Mouse (Mus musculus): ENCODE measurements around the gene Upf1. TPM values are rescaled to one million over a fixed set of nuclear protein-coding genes. Genes with fewer than 3 reads are reported as not detected.
A peak's percentile ranks its signal among the peaks of the same experiment; 100 is the strongest.

Upf1 gene
- polyA plus RNA-seq, 1 experiment from 2014 or later, result 18.1 TPM

GRCm38 (mm10) chr8:70300881-70301280 lies 52.2 kb downstream of the Upf1 start:
- Histone ChIP-seq H3K4me2 (ENCODE audit: low read length) (no peak overlapping the region), H3K27me3 (ENCODE audit: control insufficient read depth, insufficient read depth, low read length) (no peaks in the 10 kb centered on the region), H3K9ac (ENCODE audit: low read length) (no peak overlapping the region), H3K27ac (replicated peaks in 1 of 2; ENCODE audit: control insufficient read depth in 1 of 2, insufficient read depth in 1 of 2, low read depth in 2 of 2, low read length in 2 of 2) (no peak overlapping the region), H3K36me3 (ENCODE audit: control insufficient read depth, insufficient read depth, low read length) (peaks cover 61% of the 10 kb centered on the region), H3K9me3 (ENCODE audit: control insufficient read depth, low read length) (no peaks in the 10 kb centered on the region), H3K4me1 (ENCODE audit: control insufficient read depth in 2 of 2, insufficient read depth in 2 of 2, low read length in 2 of 2) (peaks cover 8 to 17% of the 10 kb centered on the region in 2 experiments), H3K4me3 (ENCODE audit: control insufficient read depth in 1 of 2, insufficient read depth in 1 of 2, low read depth in 1 of 2, low read length in 2 of 2) (no peak overlapping the region)
- 77% methylated on average over 3 of the region's 3 CpGs for WGBS
- ATAC-seq (ENCODE audit: insufficient number of reproducible peaks, insufficient read depth, low FRiP score, low read depth), result no peak

- H3K27ac ChIP-seq (replicated peaks in 1 of 2; ENCODE audit: control insufficient read depth in 1 of 2, insufficient read depth in 1 of 2, low read depth in 2 of 2, low read length in 2 of 2), result no peak overlapping the region
- ATAC-seq (ENCODE audit: insufficient number of reproducible peaks, insufficient read depth, low FRiP score, low read depth), result no peak
- no peaks in the 10 kb centered on the region for H3K4me1 ChIP-seq (ENCODE audit: control insufficient read depth in 2 of 2, insufficient read depth in 2 of 2, low read length in 2 of 2)
- no peaks in the 10 kb centered on the region for H3K9me3 ChIP-seq (ENCODE audit: control insufficient read depth, low read length)
- no peak overlapping the region for H3K4me3 ChIP-seq (ENCODE audit: control insufficient read depth in 1 of 2, insufficient read depth in 1 of 2, low read depth in 1 of 2, low read length in 2 of 2)
- H3K36me3 ChIP-seq (ENCODE audit: control insufficient read depth, insufficient read depth, low read length), result peaks cover 96% of the 10 kb centered on the region
- no peak overlapping the region for H3K4me2 ChIP-seq (ENCODE audit: low read length)
- no peak overlapping the region for H3K9ac ChIP-seq (ENCODE audit: low read length)
- H3K27me3 ChIP-seq (ENCODE audit: control insufficient read depth, insufficient read depth, low read length), result no peaks in the 10 kb centered on the region
- WGBS, result 64% methylated on average over 5 of the region's 5 CpGs
Observed at GRCm38 (mm10) chr8:70293988-70294405, 59.1 kb downstream of the Upf1 start.

DNA sequence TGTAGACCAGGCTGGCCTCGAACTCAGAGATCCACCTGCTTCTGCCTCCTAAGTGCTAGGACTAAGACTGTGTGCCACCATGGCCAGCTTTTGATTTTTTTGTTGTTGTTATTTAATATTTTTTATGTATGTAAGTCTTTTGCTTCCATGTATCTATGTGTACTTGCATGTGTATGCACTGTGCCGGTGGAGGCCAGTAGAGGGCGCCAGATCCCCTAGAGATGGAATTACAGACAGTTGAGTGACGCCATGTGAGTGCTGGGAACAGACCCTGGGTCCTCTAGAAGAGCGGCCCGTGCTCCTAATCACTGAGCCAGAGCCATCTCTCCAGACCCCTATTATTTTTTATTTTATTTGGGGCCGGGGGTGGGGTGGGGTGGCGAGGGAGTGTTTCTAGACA lies 66.3 kb downstream of the Upf1 start:
- peaks cover 68% of the 10 kb centered on the region for H3K36me3 ChIP-seq (ENCODE audit: control insufficient read depth, insufficient read depth, low read length)
- H3K9ac ChIP-seq (ENCODE audit: low read length), result no peak overlapping the region
- 86% methylated on average over 8 of the region's 8 CpGs for WGBS

DNA sequence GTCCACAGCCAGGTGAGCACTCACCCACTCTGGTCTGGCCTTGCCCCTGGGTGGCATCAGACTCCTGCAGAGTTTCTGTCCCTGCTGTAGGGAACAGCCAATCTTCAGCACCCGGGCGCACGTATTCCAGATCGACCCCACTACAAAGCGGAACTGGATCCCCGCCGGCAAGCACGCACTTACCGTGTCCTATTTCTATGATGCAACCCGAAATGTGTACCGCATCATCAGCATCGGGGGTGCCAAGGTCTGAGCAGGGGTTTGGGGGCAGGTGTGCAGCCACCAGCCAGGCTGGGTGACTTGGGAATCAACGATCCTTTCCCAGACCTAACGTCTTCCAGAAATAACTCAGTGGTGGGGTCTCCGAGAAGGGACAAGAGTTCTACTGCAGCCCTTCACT lies 67.8 kb downstream of the Upf1 start:
- peaks cover 54% of the 10 kb centered on the region for H3K36me3 ChIP-seq (ENCODE audit: control insufficient read depth, insufficient read depth, low read length)
- ATAC-seq (ENCODE audit: insufficient number of reproducible peaks, insufficient read depth, low FRiP score, low read depth), result no peak
- no peak overlapping the region for H3K9ac ChIP-seq (ENCODE audit: low read length)
- no peak overlapping the region for H3K4me3 ChIP-seq (ENCODE audit: control insufficient read depth in 1 of 2, insufficient read depth in 1 of 2, low read depth in 1 of 2, low read length in 2 of 2)
- no peak overlapping the region for H3K4me2 ChIP-seq (ENCODE audit: low read length)
- peaks cover 8 to 13% of the 10 kb centered on the region in 2 experiments; a peak in 3 of 4 replicates for H3K4me1 ChIP-seq (ENCODE audit: control insufficient read depth in 2 of 2, insufficient read depth in 2 of 2, low read length in 2 of 2)
- H3K27me3 ChIP-seq (ENCODE audit: control insufficient read depth, insufficient read depth, low read length), result no peaks in the 10 kb centered on the region
- no peak overlapping the region for H3K27ac ChIP-seq (replicated peaks in 1 of 2; ENCODE audit: control insufficient read depth in 1 of 2, insufficient read depth in 1 of 2, low read depth in 2 of 2, low read length in 2 of 2)
- no peaks in the 10 kb centered on the region for H3K9me3 ChIP-seq (ENCODE audit: control insufficient read depth, low read length)
- 94% methylated on average over 15 of the region's 15 CpGs for WGBS

More for the DNA sequence above, 66.3 kb downstream of the Upf1 start:
- H3K4me3 ChIP-seq (ENCODE audit: control insufficient read depth in 1 of 2, insufficient read depth in 1 of 2, low read depth in 1 of 2, low read length in 2 of 2), result no peak overlapping the region
- peaks cover under 1 to 8% of the 10 kb centered on the region in 2 experiments; a peak in 1 of 4 replicates for H3K4me1 ChIP-seq (ENCODE audit: control insufficient read depth in 2 of 2, insufficient read depth in 2 of 2, low read length in 2 of 2)
- no peaks in the 10 kb centered on the region for H3K27me3 ChIP-seq (ENCODE audit: control insufficient read depth, insufficient read depth, low read length)
- no peak overlapping the region for H3K4me2 ChIP-seq (ENCODE audit: low read length)
- no peak overlapping the region for H3K27ac ChIP-seq (replicated peaks in 1 of 2; ENCODE audit: control insufficient read depth in 1 of 2, insufficient read depth in 1 of 2, low read depth in 2 of 2, low read length in 2 of 2)
- ATAC-seq (ENCODE audit: insufficient number of reproducible peaks, insufficient read depth, low FRiP score, low read depth), result no peak
- H3K9me3 ChIP-seq (ENCODE audit: control insufficient read depth, low read length), result no peaks in the 10 kb centered on the region

- peaks cover 45% of the 10 kb centered on the region for H3K36me3 ChIP-seq (ENCODE audit: control insufficient read depth, insufficient read depth, low read length)
- WGBS, result 66% methylated on average over 5 of the region's 5 CpGs
- peak overlapping the region in 1 of 2 experiments; percentile 75; a peak in 1 of 4 replicates for H3K4me3 ChIP-seq (ENCODE audit: control insufficient read depth in 1 of 2, insufficient read depth in 1 of 2, low read depth in 1 of 2, low read length in 2 of 2)
- ATAC-seq (ENCODE audit: insufficient number of reproducible peaks, insufficient read depth, low FRiP score, low read depth), result no peak
- H3K9ac ChIP-seq (ENCODE audit: low read length), result no peak overlapping the region
- H3K4me1 ChIP-seq (ENCODE audit: control insufficient read depth in 2 of 2, insufficient read depth in 2 of 2, low read length in 2 of 2), result peaks cover 11 to 14% of the 10 kb centered on the region in 2 experiments
- H3K9me3 ChIP-seq (ENCODE audit: control insufficient read depth, low read length), result no peaks in the 10 kb centered on the region
- no peak overlapping the region for H3K27ac ChIP-seq (replicated peaks in 1 of 2; ENCODE audit: control insufficient read depth in 1 of 2, insufficient read depth in 1 of 2, low read depth in 2 of 2, low read length in 2 of 2)
- H3K27me3 ChIP-seq (ENCODE audit: control insufficient read depth, insufficient read depth, low read length), result no peaks in the 10 kb centered on the region
- H3K4me2 ChIP-seq (ENCODE audit: low read length), result peak overlapping the region; percentile 85
Observed at GRCm38 (mm10) chr8:70284421-70284820, 68.7 kb downstream of the Upf1 start.

- H3K27me3 ChIP-seq (ENCODE audit: control insufficient read depth, insufficient read depth, low read length), result no peaks in the 10 kb centered on the region
- H3K27ac ChIP-seq (replicated peaks in 1 of 2; ENCODE audit: control insufficient read depth in 1 of 2, insufficient read depth in 1 of 2, low read depth in 2 of 2, low read length in 2 of 2), result peak overlapping the region; percentile 36 to 65
- WGBS, result 1% methylated on average over 53 of the region's 55 CpGs
- H3K36me3 ChIP-seq (ENCODE audit: control insufficient read depth, insufficient read depth, low read length), result peaks cover 37% of the 10 kb centered on the region
- H3K4me2 ChIP-seq (ENCODE audit: low read length), result peak overlapping the region; percentile 85
- peak overlapping the region; percentile 75 to 76 for H3K4me3 ChIP-seq (ENCODE audit: control insufficient read depth in 1 of 2, insufficient read depth in 1 of 2, low read depth in 1 of 2, low read length in 2 of 2)
- peak overlapping the region; percentile 92 for H3K9ac ChIP-seq (ENCODE audit: low read length)
- ATAC-seq (ENCODE audit: insufficient number of reproducible peaks, insufficient read depth, low FRiP score, low read depth), result peak; percentile 11; the same call in 1 of the 2 replicates
- H3K4me1 ChIP-seq (ENCODE audit: control insufficient read depth in 2 of 2, insufficient read depth in 2 of 2, low read length in 2 of 2), result peaks cover 21 to 23% of the 10 kb centered on the region in 2 experiments
- no peaks in the 10 kb centered on the region for H3K9me3 ChIP-seq (ENCODE audit: control insufficient read depth, low read length)
Observed at GRCm38 (mm10) chr8:70283136-70284077, 69.7 kb downstream of the Upf1 start.

- peak within 1 kb of the TSS; percentile 75 to 76 for H3K4me3 ChIP-seq (ENCODE audit: control insufficient read depth in 1 of 2, insufficient read depth in 1 of 2, low read depth in 1 of 2, low read length in 2 of 2)
- no peaks in the 10 kb centered on the region for H3K27me3 ChIP-seq (ENCODE audit: control insufficient read depth, insufficient read depth, low read length)
- WGBS, result 2% methylated on average over 32 of the region's 36 CpGs
- H3K36me3 ChIP-seq (ENCODE audit: control insufficient read depth, insufficient read depth, low read length), result peaks cover 31% of the 10 kb centered on the region
- H3K9ac ChIP-seq (ENCODE audit: low read length), result peak within 1 kb of the TSS; percentile 92
- H3K4me2 ChIP-seq (ENCODE audit: low read length), result peak within 1 kb of the TSS; percentile 85
- peak; percentile 80 for ATAC-seq (ENCODE audit: insufficient number of reproducible peaks, insufficient read depth, low FRiP score, low read depth)
- H3K4me1 ChIP-seq (ENCODE audit: control insufficient read depth in 2 of 2, insufficient read depth in 2 of 2, low read length in 2 of 2), result peaks cover 24 to 25% of the 10 kb centered on the region in 2 experiments
- peak within 1 kb of the TSS; percentile 36 to 65 for H3K27ac ChIP-seq (replicated peaks in 1 of 2; ENCODE audit: control insufficient read depth in 1 of 2, insufficient read depth in 1 of 2, low read depth in 2 of 2, low read length in 2 of 2)
- no peaks in the 10 kb centered on the region for H3K9me3 ChIP-seq (ENCODE audit: control insufficient read depth, low read length)
Observed at GRCm38 (mm10) chr8:70282603-70283135, 70.4 kb downstream of the Upf1 start, which contains the start of gene Homer3. Gene Homer3, plus strand, starts transcription at chr8:70282827.

All from heart, embryonic 14.5 days (tissue).